Mouse (Mus musculus): Measurements from ENCODE around the gene Gm10665.
"Not testable (repeated sequence)": the region's sequence is repeated elsewhere in the genome, so short reads cannot be mapped to it uniquely, and the experiment has no call there.

Gene Gm10665

DNA sequence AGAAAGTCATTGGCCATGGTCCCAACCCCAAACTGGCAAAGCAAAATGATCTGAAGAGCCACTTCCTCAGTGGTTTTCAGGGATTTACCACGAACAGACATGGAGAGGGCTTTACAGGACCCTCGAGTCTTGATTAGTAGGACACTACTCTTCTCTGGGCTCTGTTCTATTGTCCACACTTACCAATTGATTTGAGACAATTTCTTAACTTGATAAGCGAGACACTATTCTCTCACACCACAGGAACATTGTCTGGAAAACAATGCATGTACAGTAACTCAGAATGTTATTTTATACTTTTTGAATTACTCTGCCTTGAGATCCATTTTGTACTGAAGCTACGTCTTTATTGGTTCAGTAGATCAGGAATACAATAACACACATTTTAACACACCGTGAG lies at the start of gene Gm10665:
TSS of gene Gm10665 (minus strand) at position 101 of the 400 bp plus-strand sequence.
- not testable (repeated sequence) for DNase-seq

DNA sequence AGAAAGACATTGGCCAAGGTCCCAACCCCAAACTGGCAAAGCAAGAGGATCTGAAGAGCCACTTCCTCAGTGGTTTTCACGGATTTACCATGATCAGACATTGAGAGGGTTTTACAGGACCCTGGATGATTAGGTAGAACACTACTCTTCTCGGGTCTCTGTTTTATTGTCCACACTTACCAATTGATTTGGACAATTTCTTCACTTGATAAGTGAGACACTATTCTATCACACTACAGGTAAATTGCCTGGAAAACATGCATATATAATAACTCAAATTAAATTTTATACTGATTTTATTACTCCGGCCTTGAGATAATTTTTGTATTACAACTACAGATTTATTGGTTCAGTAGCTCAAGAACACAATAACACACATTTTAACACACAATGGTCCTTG lies 35.7 kb upstream of the Gm10665 start, which contains the start of gene Vmn1r151:
TSS of gene Vmn1r151 (minus strand) at position 101 of the 400 bp plus-strand sequence.
- not testable (repeated sequence) for DNase-seq

DNA sequence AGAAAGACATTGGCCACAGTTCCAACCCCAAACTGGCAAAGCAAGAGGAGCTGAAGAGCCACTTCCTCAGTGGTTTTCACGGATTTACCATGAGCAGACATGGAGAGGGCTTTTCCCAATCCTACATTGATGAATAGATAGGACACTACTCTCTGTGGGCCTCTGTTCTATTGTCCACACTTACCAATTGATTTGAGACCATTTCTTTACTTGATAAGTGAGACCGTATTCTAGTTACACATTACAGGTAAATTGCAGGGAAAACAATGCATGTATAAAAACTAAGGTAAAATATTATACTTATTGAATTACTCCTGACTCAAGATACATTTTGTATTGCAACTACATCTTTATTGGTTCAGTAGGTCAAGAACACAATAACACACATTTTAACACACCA lies 25.7 kb downstream of the Gm10665 start, which contains the start of gene Vmn1r149:
TSS of gene Vmn1r149 (minus strand) at position 101 of the 400 bp plus-strand sequence.
- not testable (repeated sequence) for DNase-seq

DNA sequence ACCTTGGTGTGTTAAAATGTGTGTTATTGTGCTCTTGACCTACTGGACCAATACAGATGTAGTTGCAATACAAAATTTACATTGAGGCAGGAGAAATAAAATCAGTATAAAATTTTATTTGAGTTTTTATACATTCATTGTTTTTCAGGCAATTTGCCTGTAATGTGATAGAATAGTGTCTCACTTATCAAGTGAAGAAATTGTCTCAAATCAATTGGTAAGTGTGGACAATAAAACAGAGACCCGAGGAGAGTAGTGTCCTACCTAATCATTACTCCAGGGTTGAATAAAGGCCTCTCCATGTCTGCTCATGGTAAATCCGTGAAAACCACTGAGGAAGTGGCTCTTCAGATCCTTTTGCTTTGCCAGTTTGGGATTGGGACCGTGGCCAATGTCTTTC lies 50.6 kb downstream of the Gm10665 start, which contains the start of gene Vmn1r148:
TSS of gene Vmn1r148 (plus strand) at position 301 of the 400 bp plus-strand sequence.
- not testable (repeated sequence) for DNase-seq

All from thymus, postnatal 14 days (tissue).